Mouse (Mus musculus) heart, postnatal 36 days (tissue): ENCODE measurements around the gene Syne3. TPM values are rescaled to one million over a fixed set of nuclear protein-coding genes. Genes with fewer than 3 reads are reported as not detected.

ENCODE experiments used
- DNase-seq, 2 experiments: peaks; one replicate each; pipeline ENCODE4 v3.0.0; 2021 to 2022
- intact Hi-C: fragments of 180-260 bp; cut with DNase I; formaldehyde crosslinking; loops from one replicate; pipeline ENCODE4 v1.15.1; 2025
- microRNA-seq, 2 experiments: library from miRNA; unstranded; fragments of <30 nt; microRNA quantifications; one replicate each; pipeline ENCODE4 v1.2.0; 2021; ENCODE audit warnings: borderline number of aligned reads in 2 of 2
- total RNA-seq, 2 experiments: library from RNA; stranded (reverse); gene quantifications; 2 replicates each; pipeline ENCODE4 v1.2.3; 2021

Syne3 gene
- total RNA-seq, 2 experiments from 2014 or later, result 7.2 to 7.8 TPM

DNA sequence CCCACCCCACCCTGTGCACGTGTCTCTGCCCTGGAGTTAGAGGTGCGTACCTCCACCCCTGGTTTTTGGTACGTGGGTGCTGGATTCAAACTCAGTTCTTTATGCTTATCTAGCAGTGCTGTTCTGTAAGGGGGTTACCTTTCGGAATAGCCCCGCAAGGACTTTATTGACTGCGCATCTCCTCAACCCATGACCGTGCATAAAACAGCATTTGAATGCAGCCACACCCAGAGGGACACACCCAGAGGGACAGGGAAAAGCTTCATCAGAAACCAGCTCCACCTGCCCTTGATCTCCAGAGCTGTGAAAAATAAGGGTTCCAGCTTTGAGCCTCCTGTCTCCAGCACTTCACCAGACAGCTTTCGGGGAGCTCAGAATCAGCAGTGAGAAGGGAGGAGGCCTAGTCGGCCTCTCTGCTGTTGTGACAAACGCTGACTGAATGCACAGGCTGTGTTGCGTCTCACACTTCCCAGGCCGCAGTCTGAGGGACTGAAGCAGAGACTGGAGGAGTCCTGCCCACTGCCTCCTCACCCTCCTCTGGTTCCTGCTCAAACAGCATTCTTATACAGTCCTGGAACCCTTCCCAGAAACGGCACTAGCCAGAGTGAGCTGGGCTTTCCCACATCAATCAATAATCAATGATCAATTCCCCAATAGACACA lies 107.1 kb downstream of the Syne3 start:
- DNase-seq, result no peak
- intact Hi-C loops, result no loop called here

DNA sequence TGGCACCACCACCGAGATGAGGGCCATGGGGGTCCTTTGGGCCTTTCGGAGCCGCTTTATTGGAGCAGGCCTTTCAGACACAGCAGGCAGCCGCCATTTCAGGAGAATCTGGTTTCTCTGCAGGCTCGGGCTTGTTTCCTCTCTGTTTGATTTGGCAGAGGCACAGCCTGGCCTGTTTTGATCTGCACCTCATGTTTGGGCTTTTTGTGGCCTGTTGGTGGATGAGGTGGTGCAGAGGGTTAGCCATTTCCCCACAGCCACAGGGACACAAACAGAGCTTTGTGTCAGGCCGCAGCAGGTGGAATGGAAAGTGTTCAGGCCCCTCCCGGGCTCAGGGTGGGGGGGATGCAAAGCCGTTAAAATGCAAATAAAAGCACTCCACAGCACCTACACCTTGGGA lies 108.3 kb downstream of the Syne3 start:
- no peak for DNase-seq
- intact Hi-C loops, result no loop called here

GRCm38 (mm10) chr12:104899835-104900234 lies 109.8 kb downstream of the Syne3 start:
- intact Hi-C loops, result no loop called here
- peak in 1 of 2 experiments; percentile 15 for DNase-seq

GRCm38 (mm10) chr12:104899161-104899560 lies 110.4 kb downstream of the Syne3 start:
- intact Hi-C loops, result no loop called here
- no peak for DNase-seq

GRCm38 (mm10) chr12:104898718-104899117 lies 110.9 kb downstream of the Syne3 start:
- intact Hi-C loops, result no loop called here
- peak in 1 of 2 experiments; percentile 9 for DNase-seq

DNA sequence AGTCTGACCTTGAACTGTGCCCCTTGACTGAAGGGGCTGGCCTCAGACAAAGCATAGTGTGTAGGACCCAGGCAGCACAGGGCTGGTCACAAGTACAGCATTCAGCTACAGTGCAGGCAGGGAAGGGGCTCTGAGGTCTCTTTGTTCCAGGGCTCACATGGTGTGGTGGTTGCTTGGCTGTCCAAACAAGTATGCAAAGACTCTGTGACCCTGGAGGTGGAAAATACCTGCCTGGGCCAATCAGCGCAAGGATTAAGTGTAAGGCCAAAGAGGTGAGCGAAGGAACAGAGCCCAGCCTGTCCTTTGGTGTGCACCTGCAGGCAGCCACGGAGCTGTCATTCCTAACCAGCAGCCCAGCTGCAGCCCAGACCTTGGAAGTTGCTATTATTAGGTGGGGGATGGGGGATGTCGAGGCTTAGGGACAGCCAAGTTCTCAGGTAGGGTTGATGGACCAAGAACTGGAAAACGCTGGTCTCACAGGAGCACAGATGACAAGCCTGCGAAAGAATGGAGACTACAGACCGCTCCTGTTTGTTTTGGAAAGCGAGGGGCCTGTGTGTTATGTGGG lies 112.5 kb downstream of the Syne3 start:
- intact Hi-C loops, result no loop called here
- DNase-seq, result no peak

- intact Hi-C loops, result no loop called here
- no peak for DNase-seq
Measured at GRCm38 (mm10) chr12:104896640-104897039, 113.0 kb downstream of the Syne3 start.

GRCm38 (mm10) chr12:104892245-104892644 lies 117.4 kb downstream of the Syne3 start:
- no peak for DNase-seq
- intact Hi-C loops, result no loop called here

DNA sequence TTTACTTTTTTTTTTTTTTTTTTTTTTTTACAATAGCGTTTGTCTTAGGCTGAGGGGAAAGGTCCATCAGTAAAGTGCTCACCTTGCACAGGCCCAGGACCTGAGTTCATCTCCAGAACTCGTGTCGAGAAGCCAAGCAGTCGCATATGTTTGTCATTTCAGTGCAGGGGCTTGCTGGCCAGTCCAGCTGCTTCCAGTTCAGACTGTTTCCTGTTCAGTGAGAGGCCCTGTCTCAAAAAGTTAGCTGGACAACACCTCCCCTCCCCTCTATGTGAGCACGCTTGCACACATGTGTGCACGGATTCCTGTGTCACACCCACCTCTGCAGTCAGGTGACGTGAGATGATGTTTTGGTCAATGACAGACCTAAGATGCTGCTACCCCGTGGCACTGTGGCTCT lies 119.5 kb downstream of the Syne3 start:
- no peak for DNase-seq
- intact Hi-C loops, result no loop called here

DNA sequence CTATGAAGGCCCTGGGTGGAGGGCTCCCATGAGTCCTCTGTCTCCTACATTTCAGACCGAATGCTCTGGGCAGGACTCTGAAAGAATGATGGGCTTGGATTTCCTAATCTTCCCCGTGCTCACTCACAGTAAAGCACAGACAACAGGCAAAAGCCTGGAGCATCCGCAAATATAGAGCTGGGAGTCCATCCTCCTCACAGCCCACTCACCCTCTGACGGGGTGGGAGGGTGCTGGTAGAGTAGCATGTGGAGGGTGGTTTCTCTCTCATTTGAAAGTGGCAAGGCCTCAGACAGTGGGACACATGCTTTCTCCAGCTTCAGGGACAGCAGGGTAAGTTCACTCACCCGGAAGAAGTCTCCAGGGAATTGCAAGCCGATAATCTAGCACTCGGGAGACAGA lies 123.5 kb downstream of the Syne3 start:
- DNase-seq, result no peak
- intact Hi-C loops, result no loop called here

DNA sequence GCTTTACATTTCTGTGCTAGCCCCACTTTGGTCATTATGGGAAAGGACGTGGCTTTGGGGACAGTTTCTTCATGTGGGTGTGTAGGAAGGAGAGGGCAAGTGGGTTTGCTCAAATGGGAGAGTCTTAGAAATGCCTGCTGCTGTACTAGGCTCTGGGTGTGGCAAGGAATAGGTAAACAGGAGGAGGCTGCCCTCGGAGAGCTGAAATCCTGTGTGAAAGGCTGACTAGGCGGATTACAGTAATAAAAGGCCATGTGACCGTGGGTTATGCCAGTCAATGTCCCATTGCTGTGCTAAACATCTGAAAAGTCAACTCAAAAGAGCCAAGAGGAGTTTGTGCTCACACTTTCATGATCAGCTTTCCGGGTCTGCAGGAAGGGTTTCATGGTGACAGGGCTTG lies 127.1 kb downstream of the Syne3 start:
- intact Hi-C loops, result no loop called here
- DNase-seq, result no peak

DNA sequence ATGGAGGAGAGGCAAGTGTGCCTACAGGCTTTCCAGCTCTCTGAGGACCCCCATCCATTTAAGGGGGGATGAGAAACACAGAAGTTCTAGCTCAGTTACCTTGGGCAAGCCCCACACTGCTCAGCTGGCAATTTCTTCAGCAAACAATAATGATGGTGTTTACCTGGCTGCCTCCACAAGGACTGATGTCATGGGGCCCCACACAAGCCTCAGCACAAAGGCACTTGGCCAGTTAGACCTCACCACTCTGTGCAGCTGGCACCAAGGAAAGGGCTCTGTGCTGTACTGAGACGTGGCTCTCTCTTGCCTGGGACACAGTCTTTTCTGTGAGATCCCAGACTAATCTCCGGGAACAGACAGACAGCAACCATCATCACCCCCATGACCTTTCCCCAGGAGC lies 127.5 kb downstream of the Syne3 start:
- no peak for DNase-seq
- intact Hi-C loops, result no loop called here

DNA sequence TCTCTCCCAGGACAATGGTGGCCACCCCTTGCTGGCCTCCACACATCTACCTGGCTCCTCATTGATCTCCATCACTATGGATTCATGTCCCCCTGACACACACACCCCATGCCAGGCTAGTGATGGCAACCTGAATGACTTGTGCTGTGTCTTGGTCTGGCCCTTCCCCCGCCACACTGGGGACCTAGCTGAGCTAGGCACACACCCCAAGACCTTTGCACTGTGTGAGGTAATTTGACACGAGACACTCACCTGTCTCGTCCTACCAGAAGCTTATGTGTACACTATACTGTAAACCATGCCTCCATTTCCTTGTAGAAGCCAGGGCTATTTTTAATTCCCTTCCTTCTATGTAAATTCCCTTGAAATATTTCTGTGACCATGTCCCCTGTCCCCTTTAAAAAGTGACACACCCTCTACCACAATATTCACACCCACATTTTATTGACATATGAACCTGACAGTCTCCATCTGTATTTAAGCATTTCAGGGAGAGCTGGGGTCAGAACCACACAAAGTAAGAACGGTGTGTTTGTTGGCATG lies 128.0 kb downstream of the Syne3 start:
- intact Hi-C loops, result no loop called here

GRCm38 (mm10) chr12:104880367-104880766 lies 129.2 kb downstream of the Syne3 start:
- DNase-seq, result no peak
- intact Hi-C loops, result no loop called here

More for the DNA sequence above, 128.0 kb downstream of the Syne3 start:
- DNase-seq, result no peak

Small RNAs within 50 kb of the gene (microRNA-seq; reads per million reads assigned to microRNA genes)
- gene Mir3069, result 0 to 0.67 reads per million in 2 experiments

Other genes starting within 250 kb of the Syne3 start
- gene Clmn, start 144.7 kb downstream of the Syne3 start, total RNA-seq, result 1 to 10 TPM; 1.8 to 3.2 TPM
- gene Glrx5, start 22.9 kb upstream of the Syne3 start, total RNA-seq, result 10 to 100 TPM; 93.2 to 97.0 TPM
- not detected for gene Tcl1b2, start 136.2 kb upstream of the Syne3 start, total RNA-seq
- gene Tcl1b1, start 149.9 kb upstream of the Syne3 start, total RNA-seq, result not detected
- not detected for gene Tcl1b5, start 166.5 kb upstream of the Syne3 start, total RNA-seq
- gene Tcl1b3, start 181.2 kb upstream of the Syne3 start, total RNA-seq, result not detected
- not detected for gene Tcl1b4, start 192.1 kb upstream of the Syne3 start, total RNA-seq
- not detected for gene Tcl1, start 213.0 kb upstream of the Syne3 start, total RNA-seq